Mouse (Mus musculus): ENCODE data around the gene Rgs17. TPM values are rescaled to one million over a fixed set of nuclear protein-coding genes. Genes with fewer than 3 reads are reported as not detected.

The Rgs17 gene
- polyA plus RNA-seq, 2 experiments, result 0.01 TPM; not detected in 1

DNA sequence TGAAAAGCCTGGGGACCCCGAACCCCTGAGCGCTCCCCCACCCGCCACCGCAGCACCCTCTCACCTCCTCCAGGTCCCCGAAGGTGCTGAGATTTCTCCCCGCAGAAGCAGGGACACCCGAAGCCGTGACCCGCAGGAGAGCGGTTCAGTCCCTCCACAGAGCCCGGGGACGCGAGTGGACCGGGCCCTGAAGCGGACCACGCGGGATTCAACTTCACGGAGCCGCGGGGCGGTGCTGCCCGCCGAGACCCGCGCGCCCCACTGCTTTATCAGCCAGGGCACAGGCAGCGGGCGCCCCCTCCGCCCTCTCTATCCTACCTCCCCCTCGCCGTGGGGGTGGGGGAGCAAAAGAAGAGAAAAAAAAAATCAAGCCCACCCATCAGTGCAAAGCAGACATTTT lies 429 bp downstream of the Rgs17 start:
- Histone ChIP-seq H3K36me3 (replicated peaks; ENCODE audit: control insufficient read depth, insufficient read depth, low read depth) (no peaks in the 10 kb centered on the region), H3K9ac (replicated peaks) (no peak overlapping the region), H3K4me1 (replicated peaks; ENCODE audit: control insufficient read depth in 2 of 2, insufficient read depth in 2 of 2, low read length in 1 of 2) (no peaks in the 10 kb centered on the region), H3K4me3 (ENCODE audit: insufficient read depth in 1 of 2, low read depth in 2 of 2, low read length in 2 of 2) (peak overlapping the region in 1 of 2 experiments; percentile 33; a peak in 2 of 4 replicates), H3K4me2 (ENCODE audit: low read depth) (peak overlapping the region; percentile 54), H3K27me3 (ENCODE audit: control insufficient read depth, insufficient read depth, low read length) (peaks cover 17% of the 10 kb centered on the region), H3K9me3 (ENCODE audit: control insufficient read depth, low read length) (no peaks in the 10 kb centered on the region), H3K27ac (no peak overlapping the region)
- DNase-seq (ENCODE audit: low read depth in 3 of 3, low spot score in 3 of 3) (no peak), ATAC-seq (ENCODE audit: insufficient read depth) (no peak)
- 2% methylated on average over 18 of the region's 31 CpGs for WGBS (ENCODE audit: insufficient replicate concordance)
- no peak for TF ChIP-seq EP300 (IDR thresholded peaks at IDR 0.05; ENCODE audit: low read depth)

DNA sequence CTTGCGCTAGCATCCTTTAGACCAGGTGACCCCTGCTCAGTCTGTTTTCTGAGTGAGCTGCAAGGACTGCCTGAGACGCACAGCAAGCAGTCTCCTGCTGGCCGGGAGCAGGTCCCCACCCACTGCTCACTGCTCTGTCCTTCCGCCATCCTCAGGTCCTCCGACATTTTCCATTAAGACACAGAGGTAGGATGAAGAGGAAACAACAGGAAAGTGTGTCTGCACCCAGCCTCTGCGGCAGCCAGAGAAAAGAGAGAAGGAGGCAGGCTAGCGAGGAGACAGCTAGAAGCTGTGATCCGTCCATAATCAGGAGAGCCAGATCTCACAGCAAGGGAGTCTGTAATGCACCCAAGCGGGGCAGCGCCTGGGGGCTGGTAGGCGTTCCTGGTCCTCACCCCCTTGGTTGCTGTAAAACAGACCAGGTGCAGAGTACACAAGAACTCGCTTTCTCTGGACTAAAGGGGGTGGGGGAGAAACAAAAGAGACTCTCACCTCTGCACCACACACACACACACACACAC lies 1.1 kb downstream of the Rgs17 start:
- no peaks in the 10 kb centered on the region for H3K9me3 ChIP-seq (ENCODE audit: control insufficient read depth, low read length)
- ATAC-seq (ENCODE audit: insufficient read depth), result no peak
- H3K4me2 ChIP-seq (ENCODE audit: low read depth), result no peak overlapping the region
- WGBS (ENCODE audit: insufficient replicate concordance), result 3% methylated on average over 12 of the region's 12 CpGs
- H3K9ac ChIP-seq (replicated peaks), result no peak overlapping the region
- H3K4me1 ChIP-seq (replicated peaks; ENCODE audit: control insufficient read depth in 2 of 2, insufficient read depth in 2 of 2, low read length in 1 of 2), result no peaks in the 10 kb centered on the region
- H3K36me3 ChIP-seq (replicated peaks; ENCODE audit: control insufficient read depth, insufficient read depth, low read depth), result no peaks in the 10 kb centered on the region
- H3K27me3 ChIP-seq (ENCODE audit: control insufficient read depth, insufficient read depth, low read length), result peaks cover 17% of the 10 kb centered on the region
- no peak for DNase-seq (ENCODE audit: low read depth in 3 of 3, low spot score in 3 of 3)
- TF ChIP-seq CTCF (IDR thresholded peaks at IDR 0.05; ENCODE audit: low read depth) (no peak), EP300 (IDR thresholded peaks at IDR 0.05; ENCODE audit: low read depth) (no peak)
- H3K27ac ChIP-seq, result no peak overlapping the region
- H3K4me3 ChIP-seq (ENCODE audit: insufficient read depth in 1 of 2, low read depth in 2 of 2, low read length in 2 of 2), result no peak overlapping the region

DNA sequence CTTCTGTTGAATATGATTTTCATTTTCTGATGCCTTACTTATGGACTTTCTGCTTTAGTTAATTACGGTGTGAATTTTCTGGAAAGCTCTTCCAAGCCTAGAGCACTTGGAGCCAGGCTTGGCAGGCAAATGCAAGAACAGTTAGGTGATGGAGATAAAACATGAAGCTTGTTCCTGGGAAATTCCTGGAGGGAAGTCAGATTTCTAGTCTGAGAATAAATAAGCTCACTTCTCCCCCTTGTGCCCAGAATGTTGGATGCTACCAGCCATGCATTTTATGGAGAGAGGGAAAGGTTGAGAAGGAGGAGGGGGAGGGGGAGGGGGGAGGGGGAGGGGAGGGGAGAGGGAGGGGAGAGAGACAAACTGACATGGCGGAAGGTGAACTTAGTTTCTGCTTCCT lies 17.8 kb downstream of the Rgs17 start:
- Histone ChIP-seq H3K36me3 (replicated peaks; ENCODE audit: control insufficient read depth, insufficient read depth, low read depth) (no peaks in the 10 kb centered on the region), H3K4me1 (replicated peaks; ENCODE audit: control insufficient read depth in 2 of 2, insufficient read depth in 2 of 2, low read length in 1 of 2) (no peaks in the 10 kb centered on the region; a peak in 1 of 4 replicates), H3K4me2 (ENCODE audit: low read depth) (no peak overlapping the region), H3K4me3 (ENCODE audit: insufficient read depth in 1 of 2, low read depth in 2 of 2, low read length in 2 of 2) (no peak overlapping the region), H3K27ac (no peak overlapping the region), H3K27me3 (ENCODE audit: control insufficient read depth, insufficient read depth, low read length) (no peaks in the 10 kb centered on the region), H3K9me3 (ENCODE audit: control insufficient read depth, low read length) (no peaks in the 10 kb centered on the region), H3K9ac (replicated peaks) (no peak overlapping the region)
- DNase-seq (ENCODE audit: low read depth in 3 of 3, low spot score in 3 of 3), result no peak
- no peak for ATAC-seq (ENCODE audit: insufficient read depth)
- TF ChIP-seq CTCF (IDR thresholded peaks at IDR 0.05; ENCODE audit: low read depth) (no peak), EP300 (IDR thresholded peaks at IDR 0.05; ENCODE audit: low read depth) (no peak)
- WGBS (ENCODE audit: insufficient replicate concordance), result 56% methylated on average over 2 of the region's 2 CpGs

DNA sequence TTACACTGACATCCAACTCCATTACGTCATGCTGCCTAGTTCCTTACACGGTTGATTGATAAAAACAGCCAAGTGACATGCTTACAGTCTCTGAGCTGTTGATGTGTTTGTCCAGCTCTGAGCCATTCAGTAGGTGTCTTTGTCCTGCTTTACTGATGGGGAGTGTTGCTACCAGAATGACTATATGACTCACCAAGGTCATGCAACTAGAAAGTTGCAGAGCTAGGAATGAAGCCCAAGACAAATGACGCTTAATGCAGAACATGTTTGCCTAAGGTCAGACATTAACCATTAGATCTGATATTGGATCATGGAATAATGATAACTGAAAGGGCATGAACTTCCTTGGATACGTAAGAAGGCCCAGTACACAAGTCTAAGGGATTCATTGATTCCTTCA lies 20.4 kb downstream of the Rgs17 start:
- Histone ChIP-seq H3K4me1 (replicated peaks; ENCODE audit: control insufficient read depth in 2 of 2, insufficient read depth in 2 of 2, low read length in 1 of 2) (no peaks in the 10 kb centered on the region; a peak in 1 of 4 replicates), H3K36me3 (replicated peaks; ENCODE audit: control insufficient read depth, insufficient read depth, low read depth) (no peaks in the 10 kb centered on the region), H3K4me3 (ENCODE audit: insufficient read depth in 1 of 2, low read depth in 2 of 2, low read length in 2 of 2) (no peak overlapping the region), H3K4me2 (ENCODE audit: low read depth) (no peak overlapping the region), H3K9ac (replicated peaks) (no peak overlapping the region), H3K27me3 (ENCODE audit: control insufficient read depth, insufficient read depth, low read length) (no peaks in the 10 kb centered on the region), H3K27ac (no peak overlapping the region), H3K9me3 (ENCODE audit: control insufficient read depth, low read length) (no peaks in the 10 kb centered on the region)
- no peak for DNase-seq (ENCODE audit: low read depth in 3 of 3, low spot score in 3 of 3)
- ATAC-seq (ENCODE audit: insufficient read depth), result no peak
- WGBS (ENCODE audit: insufficient replicate concordance), result 58% methylated on average over 4 of the region's 4 CpGs
- no peak for TF ChIP-seq EP300 (IDR thresholded peaks at IDR 0.05; ENCODE audit: low read depth)

DNA sequence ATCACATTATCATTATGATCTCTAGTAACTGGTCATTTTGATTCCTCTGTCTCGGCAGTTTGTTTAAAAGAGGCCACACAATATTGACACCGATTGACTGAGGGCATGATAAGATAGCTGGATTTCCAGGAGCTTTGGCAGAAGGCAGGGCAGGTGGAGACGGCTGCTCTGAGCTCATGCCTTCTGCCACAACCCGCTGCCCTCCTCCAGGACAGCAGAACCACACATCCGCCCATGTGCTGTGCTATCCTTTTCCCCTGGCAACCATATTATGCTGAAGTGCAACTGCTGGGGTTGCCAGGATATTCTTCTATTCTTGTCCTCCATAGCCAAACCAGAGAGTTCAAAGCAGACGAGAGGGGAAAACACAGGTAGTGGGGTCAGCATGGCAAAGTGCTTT lies 21.5 kb downstream of the Rgs17 start:
- no peaks in the 10 kb centered on the region for H3K9me3 ChIP-seq (ENCODE audit: control insufficient read depth, low read length)
- no peak for TF ChIP-seq EP300 (IDR thresholded peaks at IDR 0.05; ENCODE audit: low read depth)
- TF ChIP-seq CTCF (IDR thresholded peaks at IDR 0.05; ENCODE audit: low read depth), result no peak
- H3K36me3 ChIP-seq (replicated peaks; ENCODE audit: control insufficient read depth, insufficient read depth, low read depth), result no peaks in the 10 kb centered on the region
- 56% methylated on average over 6 of the region's 6 CpGs for WGBS (ENCODE audit: insufficient replicate concordance)
- no peak for DNase-seq (ENCODE audit: low read depth in 3 of 3, low spot score in 3 of 3)
- H3K4me3 ChIP-seq (ENCODE audit: insufficient read depth in 1 of 2, low read depth in 2 of 2, low read length in 2 of 2), result no peak overlapping the region
- ATAC-seq (ENCODE audit: insufficient read depth), result no peak
- no peaks in the 10 kb centered on the region for H3K4me1 ChIP-seq (replicated peaks; ENCODE audit: control insufficient read depth in 2 of 2, insufficient read depth in 2 of 2, low read length in 1 of 2)
- no peak overlapping the region for H3K9ac ChIP-seq (replicated peaks)
- no peak overlapping the region for H3K27ac ChIP-seq
- H3K27me3 ChIP-seq (ENCODE audit: control insufficient read depth, insufficient read depth, low read length), result no peaks in the 10 kb centered on the region
- no peak overlapping the region for H3K4me2 ChIP-seq (ENCODE audit: low read depth)

All from liver, embryonic 14.5 days (tissue).